Mouse (Mus musculus): Measurements from ENCODE around the gene Golim4. TPM values are rescaled to one million over a fixed set of nuclear protein-coding genes. Genes with fewer than 3 reads are reported as not detected.
"Not testable (repeated sequence)": the region's sequence is repeated elsewhere in the genome, so short reads cannot be mapped to it uniquely, and the experiment has no call there.

Gene Golim4
- polyA plus RNA-seq (2016; fragmentation: Nextera tagmentation; extraction: Ambion mirVana) = 62.9 and 69.1 TPM in 2 replicates

GRCm38 (mm10) chr3:75956551-75957302 lies at the start of gene Golim4:
TSS of gene Golim4 (minus strand) at chr3:75956949.
- peak within 1 kb of the TSS; percentile 91 for H3K27ac ChIP-seq (ENCODE audit: poor library complexity, severe bottlenecking)
- under 1% methylated on average over 53 of the region's 53 CpGs for WGBS
- peak; percentile 99 for ATAC-seq (ENCODE audit: insufficient number of reproducible peaks, low FRiP score)
- H3K27me3 ChIP-seq (replicated peaks) = no peaks in the 10 kb centered on the region
- peak within 1 kb of the TSS; percentile 86 for H3K9ac ChIP-seq
- H3K4me1 ChIP-seq (replicated peaks) = peaks cover 34% of the 10 kb centered on the region
- H3K4me2 ChIP-seq = peak within 1 kb of the TSS; percentile 88
- H3K4me3 ChIP-seq = peak within 1 kb of the TSS; percentile 71
- no peaks in the 10 kb centered on the region for H3K36me3 ChIP-seq
- H3K9me3 ChIP-seq (replicated peaks) = no peaks in the 10 kb centered on the region

GRCm38 (mm10) chr3:76005621-76006020 lies 48.9 kb upstream of the Golim4 start:
- H3K9ac ChIP-seq = no peak overlapping the region
- 0 out of 2 replicates have a peak, but pooled peaks cover 4% of the 10 kb centered on the region for H3K9me3 ChIP-seq (replicated peaks)
- no peak for ATAC-seq (ENCODE audit: insufficient number of reproducible peaks, low FRiP score)
- WGBS = 69% methylated on average over 5 of the region's 5 CpGs
- no peaks in the 10 kb centered on the region for H3K4me1 ChIP-seq (replicated peaks)
- no peak overlapping the region for H3K27ac ChIP-seq (ENCODE audit: poor library complexity, severe bottlenecking)
- no peaks in the 10 kb centered on the region for H3K27me3 ChIP-seq (replicated peaks)
- no peaks in the 10 kb centered on the region for H3K36me3 ChIP-seq
- H3K4me3 ChIP-seq = no peak overlapping the region
- H3K4me2 ChIP-seq = no peak overlapping the region

GRCm38 (mm10) chr3:76001156-76001555 lies 44.4 kb upstream of the Golim4 start:
- Histone ChIP-seq H3K27me3 (replicated peaks) (no peaks in the 10 kb centered on the region), H3K27ac (ENCODE audit: poor library complexity, severe bottlenecking) (no peak overlapping the region), H3K9me3 (replicated peaks) (0 out of 2 replicates have a peak, but pooled peaks cover 4% of the 10 kb centered on the region), H3K4me3 (no peak overlapping the region), H3K4me1 (replicated peaks) (no peaks in the 10 kb centered on the region), H3K36me3 (no peaks in the 10 kb centered on the region), H3K4me2 (no peak overlapping the region), H3K9ac (no peak overlapping the region)
- WGBS = 44% methylated on average over 4 of the region's 4 CpGs
- ATAC-seq (ENCODE audit: insufficient number of reproducible peaks, low FRiP score) = no peak

GRCm38 (mm10) chr3:76000481-76000880 lies 43.7 kb upstream of the Golim4 start:
- Histone ChIP-seq H3K4me3 (no peak overlapping the region), H3K9ac (no peak overlapping the region), H3K4me2 (no peak overlapping the region), H3K4me1 (replicated peaks) (no peaks in the 10 kb centered on the region), H3K9me3 (replicated peaks) (0 out of 2 replicates have a peak, but pooled peaks cover 4% of the 10 kb centered on the region), H3K27ac (ENCODE audit: poor library complexity, severe bottlenecking) (no peak overlapping the region), H3K27me3 (replicated peaks) (no peaks in the 10 kb centered on the region), H3K36me3 (no peaks in the 10 kb centered on the region)
- 43% methylated on average over 2 of the region's 2 CpGs for WGBS
- ATAC-seq (ENCODE audit: insufficient number of reproducible peaks, low FRiP score) = no peak

GRCm38 (mm10) chr3:75981031-75981750 lies 24.4 kb upstream of the Golim4 start:
- H3K4me3 ChIP-seq = not testable (repeated sequence)

GRCm38 (mm10) chr3:75962784-75963772 lies 6.3 kb upstream of the Golim4 start:
- not testable (repeated sequence) for H3K27me3 ChIP-seq (replicated peaks); H3K4me2 ChIP-seq; H3K9ac ChIP-seq; H3K4me1 ChIP-seq (replicated peaks); ATAC-seq (ENCODE audit: insufficient number of reproducible peaks, low FRiP score); H3K4me3 ChIP-seq; H3K36me3 ChIP-seq; H3K9me3 ChIP-seq (replicated peaks); H3K27ac ChIP-seq (ENCODE audit: poor library complexity, severe bottlenecking)
- WGBS = 73% methylated on average over 2 of the region's 2 CpGs

More at GRCm38 (mm10) chr3:75981031-75981750, 24.4 kb upstream of the Golim4 start:
- H3K27ac ChIP-seq (ENCODE audit: poor library complexity, severe bottlenecking); H3K9ac ChIP-seq; H3K27me3 ChIP-seq (replicated peaks); H3K4me1 ChIP-seq (replicated peaks); H3K36me3 ChIP-seq; H3K4me2 ChIP-seq; ATAC-seq (ENCODE audit: insufficient number of reproducible peaks, low FRiP score); H3K9me3 ChIP-seq (replicated peaks): not testable (repeated sequence)
- 75% methylated on average over 2 of the region's 2 CpGs for WGBS

GRCm38 (mm10) chr3:75955661-75956491 lies 873 bp downstream of the Golim4 start:
- Histone ChIP-seq H3K27ac (ENCODE audit: poor library complexity, severe bottlenecking) (peak overlapping the region; percentile 91), H3K4me2 (peak overlapping the region; percentile 88), H3K9ac (peak overlapping the region; percentile 86), H3K27me3 (replicated peaks) (no peaks in the 10 kb centered on the region), H3K4me1 (replicated peaks) (peaks cover 42% of the 10 kb centered on the region), H3K9me3 (replicated peaks) (no peaks in the 10 kb centered on the region), H3K4me3 (peak overlapping the region; percentile 71), H3K36me3 (no peaks in the 10 kb centered on the region)
- peak; percentile 50 for ATAC-seq (ENCODE audit: insufficient number of reproducible peaks, low FRiP score)
- under 1% methylated on average over 43 of the region's 47 CpGs for WGBS

GRCm38 (mm10) chr3:75954185-75954584 lies 2.6 kb downstream of the Golim4 start:
- H3K27ac ChIP-seq (ENCODE audit: poor library complexity, severe bottlenecking) = 0 out of 2 replicates have a peak overlapping the region, but pooled peaks have one; percentile 11
- H3K9ac ChIP-seq = peak overlapping the region; percentile 67
- 52% methylated on average over 3 of the region's 3 CpGs for WGBS
- no peaks in the 10 kb centered on the region for H3K9me3 ChIP-seq (replicated peaks)
- no peaks in the 10 kb centered on the region for H3K36me3 ChIP-seq
- H3K27me3 ChIP-seq (replicated peaks) = no peaks in the 10 kb centered on the region
- peaks cover 54% of the 10 kb centered on the region for H3K4me1 ChIP-seq (replicated peaks)
- no peak for ATAC-seq (ENCODE audit: insufficient number of reproducible peaks, low FRiP score)
- H3K4me2 ChIP-seq = peak overlapping the region; percentile 88
- peak overlapping the region; percentile 71 for H3K4me3 ChIP-seq

- no peak for ATAC-seq (ENCODE audit: insufficient number of reproducible peaks, low FRiP score)
- no peak overlapping the region for H3K9ac ChIP-seq
- H3K27ac ChIP-seq (ENCODE audit: poor library complexity, severe bottlenecking) = no peak overlapping the region
- peak overlapping the region; percentile 33 for H3K4me2 ChIP-seq
- no peak overlapping the region for H3K4me3 ChIP-seq
- peaks cover 60% of the 10 kb centered on the region for H3K4me1 ChIP-seq (replicated peaks)
- H3K9me3 ChIP-seq (replicated peaks) = no peaks in the 10 kb centered on the region
- WGBS = 25% methylated on average over 5 of the region's 5 CpGs
- H3K36me3 ChIP-seq = no peaks in the 10 kb centered on the region
- no peaks in the 10 kb centered on the region for H3K27me3 ChIP-seq (replicated peaks)
Observed at GRCm38 (mm10) chr3:75952328-75953060, 4.3 kb downstream of the Golim4 start.
